Mouse (Mus musculus) layer of hippocampus, adult 2 months (tissue): ENCODE measurements around the gene Mgat4d. TPM values are rescaled to one million over a fixed set of nuclear protein-coding genes. Genes with fewer than 3 reads are reported as not detected.
A peak's percentile ranks its signal among the peaks of the same experiment; 100 is the strongest.

Experiments used
- DNase-seq, 2 experiments: peaks; one replicate each; pipeline ENCODE4 v3.0.0; 2022; ENCODE audit warnings: low spot score in 2 of 2
- H3K27ac ChIP-seq: fragments of 200-600 bp; 2 replicates; pipeline ENCODE4 v1.8.1; 2022
- H3K4me3 ChIP-seq: fragments of 200-600 bp; 2 replicates; pipeline ENCODE4 v1.8.1; 2022; ENCODE audit warnings: mild to moderate bottlenecking
- CTCF ChIP-seq: fragments of 200-600 bp; conservative IDR thresholded peaks from 2 replicates; pipeline ENCODE4 v1.8.1; 2022; ENCODE audit warnings: antibody characterized with exemption, mild to moderate bottlenecking, moderate library complexity
- total RNA-seq, 2 experiments: library from RNA; stranded (reverse); gene quantifications; 2 replicates each; pipeline ENCODE4 v1.2.3; 2021

Gene Mgat4d
- total RNA-seq, 2 experiments from 2014 or later, result not detected

DNA sequence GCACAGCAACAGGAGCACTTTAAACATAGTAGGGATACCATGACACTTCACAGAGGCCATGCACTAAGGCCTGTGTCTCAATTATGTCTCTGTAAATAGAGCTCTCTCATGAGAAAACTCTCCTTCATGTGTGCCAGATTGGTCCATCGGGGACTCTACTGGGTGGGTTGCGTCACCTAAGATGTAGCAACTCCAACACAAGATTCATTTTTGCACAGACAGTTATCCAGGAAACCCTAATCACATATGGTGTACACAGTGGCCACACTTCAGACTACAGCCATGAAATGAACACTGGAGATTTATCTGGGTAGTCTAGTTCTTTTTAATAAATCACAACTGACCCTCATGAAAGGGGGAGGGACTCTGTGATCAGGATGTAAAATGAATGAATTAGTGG is 3.0 kb downstream of the Mgat4d start:
- no peak overlapping the region for H3K4me3 ChIP-seq
- no peak overlapping the region for H3K27ac ChIP-seq
- no peak for DNase-seq
- TF ChIP-seq CTCF, result no peak

DNA sequence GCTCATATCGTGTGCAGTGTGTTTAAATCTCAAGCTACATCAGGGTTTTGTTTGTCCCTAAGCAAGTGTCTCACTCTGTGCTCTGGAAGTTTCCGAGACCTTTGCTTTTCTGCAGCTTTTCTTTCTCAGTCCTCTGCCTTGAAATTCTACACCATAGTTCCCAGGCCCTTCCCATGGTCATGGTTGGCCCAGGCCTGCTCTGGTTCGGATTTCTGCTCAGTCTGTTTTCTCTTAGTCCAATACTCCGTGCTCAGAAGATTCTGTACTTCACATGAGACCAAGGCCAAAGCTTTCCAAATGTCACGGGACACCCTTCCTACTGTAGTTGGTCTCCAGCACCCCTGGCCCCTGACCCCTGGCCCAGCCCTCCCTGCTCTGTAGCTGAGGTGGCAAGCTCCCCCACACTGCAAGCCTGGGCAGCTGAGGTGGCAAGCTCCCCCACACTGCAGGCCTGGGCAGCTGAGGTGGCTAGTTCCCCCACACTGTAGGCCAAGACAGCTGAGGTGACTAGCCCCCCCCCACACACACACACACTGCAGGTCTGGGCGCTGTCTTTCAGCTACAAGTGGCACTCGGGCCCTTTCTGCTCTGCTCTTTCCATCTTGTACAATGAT is 15.0 kb downstream of the Mgat4d start:
- no peak overlapping the region for H3K4me3 ChIP-seq
- H3K27ac ChIP-seq, result no peak overlapping the region
- no peak for TF ChIP-seq CTCF
- no peak for DNase-seq

DNA sequence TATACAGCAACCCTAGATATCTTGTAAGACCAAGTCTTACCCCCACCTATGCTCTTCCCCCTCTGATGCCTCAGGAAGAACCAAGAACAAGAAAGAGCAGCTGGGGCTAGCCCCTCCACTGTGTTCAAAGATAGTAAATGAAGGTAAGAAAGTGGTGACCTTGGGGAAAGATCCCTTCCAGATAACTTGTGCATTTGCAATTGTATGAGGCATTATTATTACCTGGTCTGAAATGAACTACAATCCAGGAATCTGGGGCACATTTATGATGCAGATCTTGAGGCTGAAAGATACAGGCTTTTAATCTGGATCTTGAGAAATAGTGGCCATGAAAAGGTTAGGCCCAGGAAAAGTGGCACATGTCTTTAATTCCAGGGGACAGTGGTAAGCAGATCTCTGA is 29.0 kb downstream of the Mgat4d start:
- Histone ChIP-seq H3K4me3 (no peak overlapping the region), H3K27ac (no peak overlapping the region)
- TF ChIP-seq CTCF, result no peak
- DNase-seq, result no peak

GRCm38 (mm10) chr8:83380141-83380540 is 31.9 kb downstream of the Mgat4d start:
- no peak for TF ChIP-seq CTCF
- no peak for DNase-seq
- Histone ChIP-seq H3K4me3 (no peak overlapping the region), H3K27ac (no peak overlapping the region)

DNA sequence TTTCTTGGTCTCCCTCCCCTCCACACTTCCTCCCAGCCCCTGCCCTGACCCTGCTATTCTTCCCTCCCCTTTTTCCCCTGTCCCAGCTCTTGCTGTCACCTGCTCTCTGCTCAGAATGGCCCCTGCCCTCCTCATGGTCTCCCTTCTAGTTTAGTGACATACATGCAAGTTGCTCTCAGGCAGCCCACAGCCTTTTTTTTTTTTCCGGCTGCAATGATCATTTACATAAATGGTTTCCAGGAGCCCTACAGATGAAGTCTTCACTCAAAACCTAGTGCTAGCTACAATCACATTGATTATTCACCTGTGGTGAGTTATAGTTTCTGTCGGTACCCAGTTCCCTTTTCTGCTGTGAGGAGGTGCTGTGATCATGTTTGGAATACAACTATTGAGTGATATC is 32.7 kb downstream of the Mgat4d start:
- TF ChIP-seq CTCF, result no peak
- H3K4me3 ChIP-seq, result no peak overlapping the region
- no peak for DNase-seq
- no peak overlapping the region for H3K27ac ChIP-seq

DNA sequence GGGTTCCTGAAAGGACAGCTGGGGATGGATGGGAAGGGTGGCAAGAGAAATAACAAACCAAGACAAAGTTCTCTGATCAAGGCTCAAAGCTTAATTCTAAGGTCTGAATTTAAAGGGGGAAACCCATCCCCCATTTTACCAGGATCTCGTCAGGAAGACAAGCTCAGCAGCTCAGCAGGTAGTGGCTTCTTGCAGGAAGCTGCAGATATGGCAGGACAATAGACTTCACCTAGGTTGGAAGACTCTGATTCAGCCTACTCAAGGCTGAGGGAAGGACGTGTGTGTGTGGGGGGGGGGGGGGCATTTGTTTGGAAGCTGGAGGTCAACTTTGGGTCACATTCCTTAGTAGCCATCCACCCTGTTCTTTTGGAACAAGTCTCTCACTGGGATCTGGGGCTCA is 34.6 kb downstream of the Mgat4d start:
- DNase-seq, result no peak
- Histone ChIP-seq H3K4me3 (no peak overlapping the region), H3K27ac (no peak overlapping the region)
- TF ChIP-seq CTCF, result no peak

DNA sequence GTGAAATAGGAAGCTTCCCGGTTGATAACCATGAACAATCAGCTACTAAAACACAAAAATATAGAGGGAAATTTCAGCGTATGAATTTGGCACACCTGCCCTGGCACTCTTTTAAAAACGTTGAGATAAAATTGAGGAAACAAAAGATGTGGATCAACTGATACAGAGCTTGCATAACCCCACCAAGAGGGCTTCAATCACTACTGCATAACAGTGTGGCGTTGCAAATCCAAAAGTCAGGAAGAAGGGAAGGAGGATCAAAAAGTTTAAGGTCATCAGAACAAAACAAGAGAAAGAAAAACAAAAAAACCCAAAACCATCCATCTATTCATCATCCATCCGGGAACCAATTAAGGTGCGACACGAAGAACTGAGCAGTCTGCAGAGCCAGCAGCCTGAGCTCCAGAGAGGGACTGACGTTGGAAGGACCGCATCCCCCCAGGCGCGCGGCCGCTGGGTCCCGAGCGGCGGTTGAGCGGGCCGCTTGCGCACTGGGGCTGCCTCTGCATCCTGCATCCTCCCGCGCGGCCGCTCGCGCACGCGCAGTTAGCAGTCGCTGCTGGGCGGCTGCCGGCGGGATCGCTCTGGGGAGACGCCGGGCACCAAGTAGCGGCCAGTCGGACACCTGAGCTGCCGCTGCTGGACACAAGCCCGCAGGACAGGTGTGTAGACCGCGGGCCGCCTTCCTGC is 41.2 kb downstream of the Mgat4d start, which contains the start of gene Clgn:
Gene Clgn, plus strand, starts transcription at position 552 of the 690 bp plus-strand sequence.
- H3K4me3 ChIP-seq, result peak within 1 kb of the TSS; percentile 75
- no peak for TF ChIP-seq CTCF
- peak within 1 kb of the TSS; percentile 82 for H3K27ac ChIP-seq
- peak; percentile 61 to 78 for DNase-seq

- H3K4me3 ChIP-seq, result peak overlapping the region; percentile 75
- no peak for TF ChIP-seq CTCF
- no peak for DNase-seq
- peak overlapping the region; percentile 82 for H3K27ac ChIP-seq
Measured at GRCm38 (mm10) chr8:83390006-83390701, 41.9 kb downstream of the Mgat4d start.

DNA sequence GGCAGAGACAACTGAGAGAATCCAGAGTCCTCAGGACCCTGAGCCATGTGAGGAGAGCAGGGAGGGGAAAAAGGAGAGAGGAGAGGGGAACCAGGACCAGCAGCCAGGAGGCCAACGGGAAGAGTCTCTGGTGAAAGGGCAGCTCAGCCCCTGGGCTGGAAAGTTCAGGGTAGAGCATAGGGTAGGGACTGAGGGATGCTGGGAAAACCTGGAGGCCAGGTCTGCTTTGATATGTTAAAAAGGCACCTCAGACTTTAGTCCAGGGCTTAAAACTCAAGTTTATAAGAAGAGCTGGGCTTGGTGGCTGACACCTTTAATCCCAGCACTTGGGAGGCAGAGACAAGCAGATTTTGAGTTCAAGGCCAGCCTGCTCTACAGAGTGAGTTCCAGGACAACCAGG is 44.2 kb downstream of the Mgat4d start:
- TF ChIP-seq CTCF, result no peak
- DNase-seq, result no peak
- Histone ChIP-seq H3K4me3 (no peak overlapping the region), H3K27ac (no peak overlapping the region)

DNA sequence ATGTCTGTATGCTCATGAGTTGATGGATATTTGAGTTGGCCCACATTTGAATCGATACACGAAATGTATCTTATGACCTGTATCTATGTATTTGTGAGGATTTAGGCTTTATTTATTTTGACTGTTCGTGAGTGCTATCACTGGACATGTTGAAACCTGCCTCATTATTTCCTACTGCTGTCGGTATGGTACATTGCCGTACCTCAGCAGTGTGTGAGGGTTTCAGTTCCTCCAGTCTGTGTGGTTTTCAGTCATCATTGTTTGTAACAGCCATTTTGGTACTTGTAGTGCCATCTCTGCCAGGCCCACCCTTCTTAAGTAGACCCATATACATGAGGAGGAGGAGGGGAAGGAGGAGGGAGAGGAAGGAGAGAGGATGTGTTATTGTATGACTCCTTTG is 46.1 kb downstream of the Mgat4d start:
- Histone ChIP-seq H3K4me3 (no peak overlapping the region), H3K27ac (no peak overlapping the region)
- DNase-seq, result no peak
- no peak for TF ChIP-seq CTCF

GRCm38 (mm10) chr8:83396680-83397079 is 48.4 kb downstream of the Mgat4d start:
- no peak for DNase-seq
- TF ChIP-seq CTCF, result no peak
- Histone ChIP-seq H3K27ac (no peak overlapping the region), H3K4me3 (no peak overlapping the region)

- TF ChIP-seq CTCF, result no peak
- Histone ChIP-seq H3K4me3 (no peak overlapping the region), H3K27ac (no peak overlapping the region)
- no peak for DNase-seq
Measured at GRCm38 (mm10) chr8:83397726-83398125, 49.5 kb downstream of the Mgat4d start.

DNA sequence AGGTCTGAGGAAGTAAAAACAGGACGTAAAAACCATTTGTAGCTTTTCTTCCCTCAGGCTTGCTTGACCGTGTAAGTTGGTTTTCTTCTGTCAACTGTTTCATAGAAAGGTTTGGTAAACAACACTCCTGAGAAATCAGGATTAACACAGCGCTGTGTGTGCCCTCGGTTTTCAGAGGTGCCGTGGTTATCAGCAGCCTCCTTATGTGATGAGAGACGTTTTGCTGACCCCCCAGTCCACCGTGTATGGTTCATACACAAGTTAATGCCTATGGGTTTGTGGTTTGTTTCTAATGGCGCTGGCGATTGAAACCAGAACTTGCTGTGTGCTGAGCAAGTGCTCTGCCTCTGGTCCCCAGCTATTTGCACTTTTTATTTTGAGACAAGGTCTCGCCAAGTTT is 57.3 kb downstream of the Mgat4d start:
- no peak overlapping the region for H3K27ac ChIP-seq
- no peak overlapping the region for H3K4me3 ChIP-seq
- no peak for TF ChIP-seq CTCF
- DNase-seq, result no peak
